11 mouse cellular contexts compared by ENCODE assay signal in genomic region chr17:80900200-80900520, GRCm38 (mm10). TPM values are rescaled to one million over a fixed set of nuclear protein-coding genes. Genes with fewer than 3 reads are reported as not detected.
DNase-seq lines count a peak whose midpoint lies in the region; ATAC-seq and TF ChIP-seq lines count a peak whose summit lies in the region.
"Had no signal": no experiment of that assay in that cellular context is flagged by ENCODE, and none has a peak within 500 bp of the region (broad histone marks: within the 10 kb centered on the region; RNA-seq: fewer than 3 reads in every experiment).

No protein-coding gene starts in this region.

- no peaks in the 10 kb centered on the region for H3K36me3 ChIP-seq in embryonic facial prominence, embryonic 12.5 days
- no peaks in the 10 kb centered on the region for H3K36me3 ChIP-seq in embryonic facial prominence, embryonic 10.5 days (replicated peaks)
- H3K36me3 ChIP-seq in kidney, embryonic 16.5 days (ENCODE audit: insufficient read depth, low read length): no peaks in the 10 kb centered on the region
- H3K36me3 ChIP-seq in kidney, adult 2 months (ENCODE audit: control insufficient read depth, insufficient read depth, low read length): no peaks in the 10 kb centered on the region
- H3K36me3 ChIP-seq in hindbrain, embryonic 16.5 days (ENCODE audit: control insufficient read depth, insufficient read depth, low read length): no peaks in the 10 kb centered on the region
- no peaks in the 10 kb centered on the region for H3K36me3 ChIP-seq in stomach, embryonic 14.5 days (ENCODE audit: control insufficient read depth, insufficient read depth, low read length)
- H3K36me3 ChIP-seq: limb, embryonic 13.5 days had no signal

- TF ChIP-seq CTCF in kidney, adult 2 months (conservative IDR thresholded peaks at IDR 0.05; ENCODE audit: insufficient read depth, insufficient read length, low read depth, low read length): no peak

- H3K9ac ChIP-seq in embryonic facial prominence, embryonic 12.5 days: no peak overlapping the region
- H3K9ac ChIP-seq in kidney, embryonic 16.5 days (replicated peaks; ENCODE audit: low read length): no peak overlapping the region
- no peak overlapping the region for H3K9ac ChIP-seq in hindbrain, embryonic 16.5 days (ENCODE audit: low read depth, low read length)
- no peak overlapping the region for H3K9ac ChIP-seq in stomach, embryonic 14.5 days (replicated peaks; ENCODE audit: low read depth, low read length)
- H3K9ac ChIP-seq: limb, embryonic 13.5 days had no signal

- H3K4me2 ChIP-seq in embryonic facial prominence, embryonic 12.5 days (replicated peaks): no peak overlapping the region
- peak overlapping the region; percentile 18; the same call in 1 of the 2 replicates for H3K4me2 ChIP-seq in kidney, embryonic 16.5 days (replicated peaks; ENCODE audit: low read depth, low read length)
- peak overlapping the region; percentile 31; the same call in 1 of the 2 replicates for H3K4me2 ChIP-seq in hindbrain, embryonic 16.5 days (ENCODE audit: low read length)
- no peak overlapping the region; the same call in 1 of the 2 replicates for H3K4me2 ChIP-seq in stomach, embryonic 14.5 days (replicated peaks; ENCODE audit: low read depth, low read length)
- H3K4me2 ChIP-seq: limb, embryonic 13.5 days had no signal

- no peak overlapping the region for H3K4me3 ChIP-seq in embryonic facial prominence, embryonic 12.5 days
- H3K4me3 ChIP-seq in embryonic facial prominence, embryonic 10.5 days: no peak overlapping the region
- H3K4me3 ChIP-seq in kidney, embryonic 16.5 days (ENCODE audit: low read length): no peak overlapping the region
- no peak overlapping the region for H3K4me3 ChIP-seq in kidney, adult 2 months (ENCODE audit: insufficient read depth, low read depth, low read length)
- no peak overlapping the region for H3K4me3 ChIP-seq in hindbrain, embryonic 16.5 days (ENCODE audit: low read length)
- H3K4me3 ChIP-seq in stomach, embryonic 14.5 days (ENCODE audit: low read depth, low read length): no peak overlapping the region
- H3K4me3 ChIP-seq: heart, adult 2 months; limb, embryonic 13.5 days had no signal

- H3K4me1 ChIP-seq in embryonic facial prominence, embryonic 12.5 days: peaks cover 9% of the 10 kb centered on the region; the same call in 1 of the 2 replicates
- H3K4me1 ChIP-seq in embryonic facial prominence, embryonic 10.5 days: no peaks in the 10 kb centered on the region
- H3K4me1 ChIP-seq in kidney, embryonic 16.5 days (ENCODE audit: insufficient read depth, low read length): peaks cover 21% of the 10 kb centered on the region
- peaks cover 13% of the 10 kb centered on the region for H3K4me1 ChIP-seq in kidney, adult 2 months (ENCODE audit: control insufficient read depth, insufficient read depth, low read length)
- peaks cover 19% of the 10 kb centered on the region for H3K4me1 ChIP-seq in hindbrain, embryonic 16.5 days (ENCODE audit: control insufficient read depth, insufficient read depth, low read depth, low read length)
- H3K4me1 ChIP-seq in stomach, embryonic 14.5 days (ENCODE audit: control insufficient read depth, insufficient read depth, low read length): peaks cover 17% of the 10 kb centered on the region; the same call in 1 of the 2 replicates

- WGBS in embryonic facial prominence, embryonic 12.5 days: 87% methylated on average over 2 of the region's 2 CpGs
- WGBS in embryonic facial prominence, embryonic 10.5 days: 92% methylated on average over 2 of the region's 2 CpGs
- 69% methylated on average over 2 of the region's 2 CpGs for WGBS in kidney, embryonic 16.5 days
- WGBS in kidney, adult 2 months: 73% methylated on average over 2 of the region's 2 CpGs
- 48% methylated on average over 2 of the region's 2 CpGs for WGBS in hindbrain, embryonic 16.5 days
- 62% methylated on average over 2 of the region's 2 CpGs for WGBS in stomach, embryonic 14.5 days

- no peak for DNase-seq in embryonic facial prominence, embryonic 10.5 days (ENCODE audit: low spot score)
- no peak for DNase-seq in kidney, adult 2 months
- DNase-seq in cerebellum, adult 11-12 months: no peak
- DNase-seq in left cerebral cortex, postnatal 14 days (ENCODE audit: low spot score in 2 of 2): no peak
- DNase-seq: thymus, postnatal 4 days had no signal

- no peak for TF ChIP-seq POLR2A in kidney, adult 2 months (IDR thresholded peaks at IDR 0.05; ENCODE audit: low read depth, low read length)

- intact Hi-C loops in left cerebral cortex, postnatal 14 days (cut with DNase I): no loop called here

- ATAC-seq in embryonic facial prominence, embryonic 12.5 days (ENCODE audit: insufficient number of reproducible peaks, insufficient read depth, low FRiP score, low TSS enrichment): peak; percentile 47; the same call in 1 of the 2 replicates
- no peak for ATAC-seq in kidney, embryonic 16.5 days (ENCODE audit: low FRiP score, low TSS enrichment)
- ATAC-seq in hindbrain, embryonic 16.5 days: peak; percentile 29; the same call in 1 of the 2 replicates
- ATAC-seq in stomach, embryonic 14.5 days (ENCODE audit: insufficient number of reproducible peaks, insufficient read depth, low FRiP score, low read depth): no peak

- H3K9me3 ChIP-seq in embryonic facial prominence, embryonic 12.5 days: no peaks in the 10 kb centered on the region
- H3K9me3 ChIP-seq in embryonic facial prominence, embryonic 10.5 days: no peaks in the 10 kb centered on the region
- no peaks in the 10 kb centered on the region for H3K9me3 ChIP-seq in kidney, embryonic 16.5 days (ENCODE audit: low read length)
- no peaks in the 10 kb centered on the region for H3K9me3 ChIP-seq in hindbrain, embryonic 16.5 days (ENCODE audit: control insufficient read depth, low read length)
- no peaks in the 10 kb centered on the region for H3K9me3 ChIP-seq in stomach, embryonic 14.5 days (ENCODE audit: control insufficient read depth, low read depth, low read length)
- H3K9me3 ChIP-seq: limb, embryonic 13.5 days had no signal

- no peaks in the 10 kb centered on the region for H3K27me3 ChIP-seq in embryonic facial prominence, embryonic 12.5 days
- no peaks in the 10 kb centered on the region for H3K27me3 ChIP-seq in embryonic facial prominence, embryonic 10.5 days (replicated peaks; ENCODE audit: low read depth, poor library complexity, severe bottlenecking)
- H3K27me3 ChIP-seq in kidney, embryonic 16.5 days (ENCODE audit: insufficient read depth, low read length): no peaks in the 10 kb centered on the region
- no peaks in the 10 kb centered on the region for H3K27me3 ChIP-seq in kidney, adult 2 months (replicated peaks; ENCODE audit: control insufficient read depth, insufficient read depth, low read length)
- no peaks in the 10 kb centered on the region for H3K27me3 ChIP-seq in hindbrain, embryonic 16.5 days (replicated peaks; ENCODE audit: control insufficient read depth, insufficient read depth, low read length)
- no peaks in the 10 kb centered on the region for H3K27me3 ChIP-seq in stomach, embryonic 14.5 days (ENCODE audit: control insufficient read depth, insufficient read depth, low read length)
- H3K27me3 ChIP-seq: limb, embryonic 13.5 days had no signal

- H3K27ac ChIP-seq in embryonic facial prominence, embryonic 12.5 days: peak overlapping the region; percentile 51; the same call in 1 of the 2 replicates
- no peak overlapping the region for H3K27ac ChIP-seq in embryonic facial prominence, embryonic 10.5 days (replicated peaks)
- H3K27ac ChIP-seq in kidney, embryonic 16.5 days (ENCODE audit: low read length): peak overlapping the region; percentile 57
- no peak overlapping the region for H3K27ac ChIP-seq in kidney, adult 2 months (ENCODE audit: insufficient read depth, low read depth, low read length)
- H3K27ac ChIP-seq in hindbrain, embryonic 16.5 days (ENCODE audit: low read depth, low read length): peak overlapping the region; percentile 68
- H3K27ac ChIP-seq in stomach, embryonic 14.5 days (ENCODE audit: low read length): peak overlapping the region; percentile 80
- H3K27ac ChIP-seq: heart, adult 2 months had no signal

RNA-seq across cellular contexts. Expression of gene Tmem178, which starts 44.3 kb away (rescaled TPM):
- polyA plus RNA-seq in embryonic facial prominence, embryonic 12.5 days (2016; fragmentation: Nextera tagmentation; extraction: Ambion mirVana): 5.8 and 7.5 TPM in 2 replicates
- 2.4 and 3.9 TPM in 2 replicates for polyA plus RNA-seq in embryonic facial prominence, embryonic 10.5 days (2016; fragmentation: Nextera tagmentation; extraction: Ambion mirVana)
- polyA plus RNA-seq in kidney, embryonic 16.5 days (2015; fragmentation: Nextera tagmentation; extraction: Ambion mirVana): 16.8 and 17.8 TPM in 2 replicates
- polyA plus RNA-seq in kidney, adult 2 months (2012; rRNA removed): 19.9 and 25.9 TPM in 2 replicates
- 26.5 and 29.4 TPM in 2 replicates for polyA plus RNA-seq in hindbrain, embryonic 16.5 days (2015; fragmentation: Nextera tagmentation; extraction: Ambion mirVana)
- polyA plus RNA-seq in stomach, embryonic 14.5 days (2014; fragmentation: Nextera tagmentation; extraction: Ambion mirVana): 4.5 and 5.6 TPM in 2 replicates
- 100 to 1,000 TPM in 1 of 2 experiments, 10 to 100 TPM in 1; 97.0 to 106 TPM for total RNA-seq in left cerebral cortex, postnatal 14 days (2021)

Comparison
In these comparisons a context has a peak if more than half of its experiments do, and no peak if none do; other contexts are left out.
1. H3K27ac ChIP-seq: peak in embryonic facial prominence, embryonic 12.5 days (single experiment), kidney, embryonic 16.5 days (single experiment), hindbrain, embryonic 16.5 days (single experiment) and stomach, embryonic 14.5 days (single experiment); none in embryonic facial prominence, embryonic 10.5 days (single experiment) and kidney, adult 2 months (single experiment).
2. ATAC-seq: peak in embryonic facial prominence, embryonic 12.5 days (single experiment) and hindbrain, embryonic 16.5 days (single experiment); none in kidney, embryonic 16.5 days (single experiment) and stomach, embryonic 14.5 days (single experiment).
3. H3K4me2 ChIP-seq: peak in kidney, embryonic 16.5 days (single experiment) and hindbrain, embryonic 16.5 days (single experiment); none in embryonic facial prominence, embryonic 12.5 days (single experiment) and stomach, embryonic 14.5 days (single experiment).